Mouse (Mus musculus) cerebellum, postnatal 25 days (tissue): ENCODE data around the gene Wdr5b.

Source experiments
- DNase-seq, 2 experiments: peaks; one replicate each; pipeline ENCODE4 v3.0.0; 2021; ENCODE audit warnings: mixed read lengths in 2 of 2

The Wdr5b gene

DNA sequence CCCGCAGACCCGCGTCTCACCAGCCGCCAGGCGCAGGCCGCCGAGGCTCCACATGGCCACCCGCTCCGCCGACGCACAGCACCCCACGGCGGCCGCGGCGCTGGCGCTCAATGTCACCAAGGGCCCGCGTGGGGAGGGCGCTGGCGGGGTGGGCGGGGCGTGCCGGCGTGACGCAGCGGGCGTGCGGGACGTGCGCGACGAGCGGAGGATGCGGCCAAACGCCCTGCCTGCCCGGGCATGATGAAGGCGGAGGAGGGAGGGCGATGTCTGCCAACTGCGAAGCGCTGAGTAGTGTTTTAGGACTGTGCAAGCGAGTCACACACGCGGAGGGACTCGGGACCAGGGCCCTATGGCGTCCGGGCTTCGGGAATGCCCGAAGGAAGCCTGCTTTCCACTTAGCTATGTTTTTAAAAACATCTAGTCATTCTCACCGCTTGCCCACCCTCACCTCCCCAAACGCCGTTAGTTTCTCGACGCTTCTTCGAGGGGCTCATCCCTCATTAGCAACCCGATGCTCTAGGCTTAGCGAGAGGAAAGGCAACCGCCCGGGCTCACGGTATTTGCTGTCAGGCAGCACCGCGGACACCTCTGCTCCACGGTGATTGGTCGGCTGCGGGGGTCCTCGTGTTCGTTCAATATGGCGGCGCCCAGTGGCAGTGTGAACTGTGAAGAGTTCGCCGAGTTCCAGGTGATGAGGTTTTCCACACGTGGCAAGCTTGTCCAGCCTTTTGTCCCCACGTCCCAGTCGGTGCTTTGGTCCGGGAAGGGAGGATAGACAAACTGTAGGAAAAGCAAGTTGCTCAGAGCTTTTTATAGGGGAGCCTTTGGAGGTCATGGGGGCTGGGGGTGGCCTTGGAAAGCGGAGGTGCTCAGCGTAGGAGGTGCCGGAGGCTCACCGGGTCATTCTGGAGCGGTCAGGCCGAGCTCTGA lies 30.7 kb downstream of the Wdr5b start, which contains the start of the genes Fam162a and Ccdc58:
TSS of gene Fam162a (minus strand) at position 145 of the 930 bp plus-strand sequence.
TSS of gene Ccdc58 (plus strand) at position 236 of the 930 bp plus-strand sequence.
- peak; percentile 96 to 98 for DNase-seq

DNA sequence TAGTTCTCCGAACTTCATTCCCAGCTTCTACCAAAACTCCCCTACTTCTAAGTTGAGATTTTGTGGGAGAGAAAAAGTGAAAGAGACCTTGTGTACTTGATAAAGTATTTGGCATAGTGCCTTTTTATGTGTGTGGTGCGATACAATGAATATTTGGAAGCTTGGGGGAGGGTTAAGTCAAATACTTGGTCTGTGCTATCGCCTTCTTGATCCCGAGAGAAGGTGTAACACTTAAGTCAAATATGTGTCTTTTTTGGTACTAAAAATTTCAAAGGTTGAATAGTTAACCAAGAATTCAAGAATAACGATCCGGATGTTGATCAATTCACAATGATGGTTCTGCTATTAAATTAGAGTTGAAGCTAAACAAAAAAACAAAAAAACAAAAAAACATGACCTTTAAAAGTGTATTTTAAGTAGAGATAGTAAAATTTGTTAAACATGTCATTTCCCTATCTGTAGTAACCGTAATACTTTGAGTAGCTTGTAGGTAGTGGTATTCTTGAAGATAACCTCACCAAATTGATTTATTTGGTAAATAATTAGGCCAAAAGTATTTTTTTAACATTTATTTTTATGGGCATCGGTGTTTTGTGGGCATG lies 31.5 kb downstream of the Wdr5b start:
- no peak for DNase-seq

DNA sequence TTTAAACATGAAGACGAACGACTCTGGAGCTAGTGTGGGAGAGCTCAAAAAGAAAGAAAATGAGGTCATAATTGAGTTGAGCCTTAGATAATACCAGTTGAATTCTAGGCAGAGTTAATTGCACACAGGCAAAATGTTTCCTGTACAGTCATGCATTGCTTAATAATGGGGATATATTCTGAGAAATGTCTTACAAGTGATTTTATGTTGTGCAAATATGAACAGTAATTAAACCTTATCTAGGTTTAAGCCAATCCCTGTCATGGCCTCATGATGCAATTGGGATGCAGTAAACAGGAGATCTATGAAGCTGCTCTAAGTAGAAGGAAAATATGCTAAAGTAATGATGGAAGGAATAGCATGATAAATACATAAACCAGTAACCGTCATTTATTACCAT lies 33.8 kb downstream of the Wdr5b start:
- DNase-seq, result no peak

DNA sequence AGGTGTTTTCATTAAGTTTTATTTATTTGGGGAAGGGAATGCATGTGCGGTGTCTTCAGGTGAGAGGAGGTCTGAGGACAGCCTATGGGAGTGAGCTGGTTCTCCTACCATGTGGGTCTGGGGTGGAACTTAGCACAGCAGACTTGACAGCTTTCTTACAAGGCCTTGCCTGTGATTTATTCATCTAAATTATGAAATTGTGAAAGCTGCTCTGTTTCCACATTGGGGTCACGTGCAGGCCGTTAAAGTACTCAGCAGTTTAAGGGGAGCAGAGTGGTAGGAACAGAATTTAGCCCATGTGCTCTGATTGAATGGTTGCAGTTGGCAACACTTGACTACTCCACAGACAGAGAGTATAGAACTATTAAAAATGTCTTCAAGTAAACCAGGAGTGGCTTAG lies 38.9 kb downstream of the Wdr5b start:
- no peak for DNase-seq

DNA sequence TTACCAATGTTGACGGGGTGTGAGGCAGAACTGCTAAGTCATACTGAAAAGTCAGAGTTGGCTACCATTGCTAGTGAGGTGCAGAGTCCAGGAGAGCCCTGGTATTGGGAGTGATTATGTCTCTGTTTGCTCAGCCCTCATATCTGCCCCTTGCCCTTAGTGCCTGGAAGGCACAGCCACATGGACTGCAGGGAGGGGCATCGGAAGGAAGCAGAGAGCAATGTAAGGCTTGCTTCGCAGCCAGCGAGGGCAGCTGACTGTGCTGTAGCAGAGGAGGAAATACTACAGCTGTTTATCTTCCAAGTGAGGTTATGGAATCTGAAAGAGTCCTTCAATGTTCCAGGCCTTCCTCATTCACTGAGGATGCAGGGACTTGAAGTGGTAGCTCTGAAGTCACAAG lies 46.9 kb downstream of the Wdr5b start:
- DNase-seq, result no peak

DNA sequence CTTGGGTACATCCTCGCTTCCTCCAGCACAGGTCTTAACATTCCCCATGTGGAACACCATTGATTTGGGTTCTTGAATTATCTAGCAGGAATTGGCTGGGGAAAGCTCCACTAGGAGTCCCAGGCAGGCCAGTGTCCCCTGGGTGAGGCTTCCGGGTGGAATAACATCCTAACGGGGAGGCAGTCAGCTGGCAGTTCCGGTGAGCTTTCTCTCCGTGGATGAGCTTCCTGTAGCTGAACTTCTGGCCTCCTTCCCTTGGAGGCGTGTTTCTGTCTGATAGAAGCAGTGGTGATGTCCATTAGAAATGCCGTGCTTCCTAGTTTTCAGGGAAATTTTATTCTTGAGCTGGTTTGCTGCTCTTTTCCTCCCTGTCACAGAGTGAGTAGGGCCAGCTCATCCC lies 48.1 kb downstream of the Wdr5b start:
- DNase-seq, result no peak

DNA sequence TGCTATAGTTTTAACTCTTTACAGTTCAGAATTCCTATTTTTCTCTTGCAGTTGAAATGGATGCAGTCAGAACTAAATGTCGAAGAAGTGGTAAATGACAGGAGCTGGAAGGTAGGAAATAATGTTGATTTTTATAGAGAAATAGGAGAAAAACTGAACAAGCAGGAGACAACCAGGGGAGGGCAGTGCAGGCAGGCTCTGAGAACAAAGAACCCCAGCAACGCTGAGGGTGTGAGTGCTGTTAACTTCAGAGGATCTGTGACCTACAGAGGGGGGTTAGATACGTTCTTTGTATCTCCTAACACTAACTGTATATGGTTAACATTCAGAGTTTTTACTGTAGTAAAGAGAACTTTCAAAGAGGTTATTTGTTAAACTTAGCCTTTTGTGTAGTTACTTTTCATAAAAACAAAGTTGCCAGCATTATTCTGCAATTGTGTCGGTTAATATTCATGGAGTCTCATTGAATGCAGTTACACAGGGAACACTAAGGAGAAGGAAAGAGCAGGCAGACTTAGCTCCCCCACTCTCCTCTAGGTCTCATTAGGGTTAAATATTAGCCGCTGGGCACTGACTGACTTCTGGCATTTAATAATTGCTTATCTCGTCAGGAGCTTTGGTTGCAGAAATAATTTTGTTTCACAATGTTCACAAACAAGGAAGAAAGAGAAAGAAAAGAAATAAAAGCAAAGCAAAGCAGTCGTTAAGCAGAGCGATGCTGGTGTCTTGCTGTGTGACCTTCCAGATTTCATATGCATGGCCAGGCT lies 49.0 kb downstream of the Wdr5b start:
- no peak for DNase-seq

DNA sequence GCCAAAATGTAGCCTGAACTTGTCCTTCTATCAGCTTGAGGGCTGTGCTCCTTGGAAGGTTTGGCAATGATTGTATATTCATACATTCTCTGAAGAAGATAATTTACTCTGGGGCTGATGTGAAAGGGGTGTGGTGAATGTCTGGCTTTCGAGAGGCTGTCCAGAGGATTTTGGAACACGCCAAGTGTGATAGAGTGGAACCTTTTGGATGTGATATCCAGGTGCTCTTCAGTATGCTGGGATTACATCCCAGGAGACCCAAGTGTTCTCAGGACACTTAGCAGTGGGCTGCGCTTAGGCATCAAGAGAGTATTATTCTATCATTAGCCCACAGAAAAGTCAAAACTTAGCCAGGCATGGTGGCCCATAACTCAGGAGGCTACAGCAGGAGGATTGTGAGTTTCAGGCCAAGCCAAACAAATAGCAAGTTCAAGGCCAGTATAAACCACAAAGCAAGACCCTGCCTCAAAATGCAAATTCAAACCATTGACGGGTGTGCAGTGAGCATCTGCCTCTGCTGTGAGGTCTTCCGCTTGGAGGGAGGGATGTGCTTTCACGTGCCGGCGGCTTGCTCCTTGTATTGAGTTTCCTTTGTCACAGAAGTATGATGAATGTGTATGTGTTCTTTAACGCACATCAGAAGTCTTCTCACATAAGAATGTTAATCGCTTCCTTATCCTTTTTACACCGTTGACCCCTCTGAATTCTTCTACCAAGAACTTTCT lies 50.0 kb downstream of the Wdr5b start:
- DNase-seq, result no peak
